Mouse (Mus musculus) R1 (cell line): ENCODE measurements at regions not wholly inside any gene's neighbourhood (a gene's known extent, or its start where the extent isn't known, plus 50 kb on each side); places are given as distances from the start of the nearest gene placed in this dataset.

Experiments used
- DNase-seq: peaks from one replicate; pipeline ENCODE4 v3.0.0-alpha.2; 2018; ENCODE audit warnings: low read depth, low spot score

DNA sequence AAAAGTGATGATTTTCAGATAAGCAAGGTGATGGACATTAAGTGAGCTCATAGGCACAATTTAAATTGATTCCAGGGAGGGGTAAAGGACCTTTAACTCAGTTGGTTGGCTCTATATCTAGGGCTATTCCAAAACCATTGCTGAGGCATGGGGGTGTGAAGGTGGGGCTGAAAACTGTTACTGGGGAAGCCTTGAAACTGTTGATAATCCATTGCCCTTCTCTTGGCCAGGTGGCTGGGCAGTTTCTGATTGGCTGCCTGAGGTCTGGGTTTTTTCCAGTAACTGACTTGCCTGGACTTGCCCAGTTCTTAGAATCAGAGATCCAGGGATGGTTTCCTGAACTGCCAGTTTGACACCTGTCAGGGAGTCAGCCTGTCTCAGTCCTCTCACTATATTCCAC is 173.4 kb upstream of the 4921511C20Rik start:
- DNase-seq: peak; percentile 1

- DNase-seq: no peak
Observed at GRCm38 (mm10) chrX:127224077-127224476, 170.0 kb upstream of the 4921511C20Rik start.
